Mouse (Mus musculus) CH12.LX (cell line): ENCODE measurements at regions not wholly inside any gene's neighbourhood (a gene's known extent, or its start where the extent isn't known, plus 50 kb on each side); places are given as distances from the start of the nearest gene placed in this dataset.

Source experiments
- DNase-seq: peaks from one replicate; pipeline ENCODE4 v3.0.0-alpha.2; 2013; ENCODE audit errors: extremely low read depth
- H3K27ac ChIP-seq: 2 replicates; pipeline ENCODE4 v1.5.1; 2012; ENCODE audit warnings: low read depth, mild to moderate bottlenecking, control low read depth, moderate library complexity; ENCODE audit not compliant: insufficient read depth
- H3K27me3 ChIP-seq: replicated peaks from 2 replicates; pipeline ENCODE3; 2012; ENCODE audit warnings: inconsistent platforms
- H3K36me3 ChIP-seq, 2 experiments: replicated peaks in 1 of 2; 2 replicates each; pipeline versions ENCODE3 to v1.6.1; 2012; ENCODE audit warnings: inconsistent platforms in 1 of 2, low read length in 1 of 2, mild to moderate bottlenecking in 1 of 2, mixed read lengths in 1 of 2, moderate library complexity in 1 of 2; ENCODE audit not compliant: control insufficient read depth in 1 of 2, insufficient read depth in 1 of 2
- H3K4me1 ChIP-seq, 2 experiments: 2 replicates each; pipeline ENCODE4 v1.6.1; 2012; ENCODE audit warnings: inconsistent platforms in 1 of 2, moderate library complexity in 1 of 2; ENCODE audit not compliant: insufficient read depth in 2 of 2, control insufficient read depth in 1 of 2
- H3K4me2 ChIP-seq: 2 replicates; pipeline ENCODE4 v1.6.1; 2012; ENCODE audit warnings: low read depth, mild to moderate bottlenecking, control low read depth; ENCODE audit not compliant: poor library complexity, insufficient read depth, severe bottlenecking
- H3K4me3 ChIP-seq, 3 experiments: fragments of 150-350 bp in 1 of 3; sonication (generic) in 1 of 3; replicated peaks in 1 of 3; 2 replicates each; pipeline versions ENCODE3 to v1.5.1; 2011 to 2012; ENCODE audit warnings: low read depth in 2 of 3, low read length in 2 of 3, mild to moderate bottlenecking in 2 of 3, moderate library complexity in 2 of 3, control low read depth in 1 of 3, improper control_type of control experiment in 1 of 3, inconsistent platforms in 1 of 3, mixed read lengths in 1 of 3; ENCODE audit not compliant: poor library complexity in 1 of 3
- H3K79me2 ChIP-seq: replicated peaks from 2 replicates; pipeline ENCODE4 v1.6.1; 2012; ENCODE audit warnings: mild to moderate bottlenecking, moderate library complexity; ENCODE audit not compliant: control insufficient read depth, poor library complexity, insufficient read depth, severe bottlenecking; ENCODE audit errors: extremely low read depth
- H3K9ac ChIP-seq: 2 replicates; pipeline ENCODE4 v1.6.1; 2012; ENCODE audit warnings: low read depth, mild to moderate bottlenecking, control low read depth, moderate library complexity; ENCODE audit not compliant: insufficient read depth
- H3K9me3 ChIP-seq: replicated peaks from 2 replicates; pipeline ENCODE3; 2012; ENCODE audit warnings: low read length, inconsistent platforms, mixed read lengths
- BHLHE40 ChIP-seq: IDR thresholded peaks from 2 replicates; pipeline ENCODE4 v1.6.1; 2011; ENCODE audit warnings: mild to moderate bottlenecking, low read depth, low read length, improper control_type of control experiment
- CHD1 ChIP-seq: IDR thresholded peaks from 2 replicates; pipeline ENCODE4 v1.6.1; 2012; ENCODE audit warnings: low read depth, low read length, improper control_type of control experiment, inconsistent platforms
- ETS1 ChIP-seq: conservative IDR thresholded peaks from 2 replicates; pipeline ENCODE4 v1.6.1; 2012; ENCODE audit warnings: low read depth, mild to moderate bottlenecking, inconsistent platforms, low read length, improper control_type of control experiment, moderate library complexity
- GABPA ChIP-seq: IDR thresholded peaks from 2 replicates; pipeline ENCODE4 v1.6.1; 2012; ENCODE audit warnings: low read depth, low read length, improper control_type of control experiment, inconsistent platforms; ENCODE audit not compliant: insufficient replicate concordance
- HCFC1 ChIP-seq: IDR thresholded peaks from 2 replicates; pipeline ENCODE4 v1.6.1; 2012; ENCODE audit warnings: low read depth, mild to moderate bottlenecking, inconsistent platforms, low read length, improper control_type of control experiment
- IRF4 ChIP-seq: IDR thresholded peaks from 2 replicates; pipeline ENCODE4 v1.6.1; 2014; ENCODE audit warnings: low read depth, mild to moderate bottlenecking, inconsistent platforms, low read length, improper control_type of control experiment
- JUN ChIP-seq: IDR thresholded peaks from 2 replicates; pipeline ENCODE4 v1.6.1; 2011; ENCODE audit warnings: low read depth, mild to moderate bottlenecking, low read length, improper control_type of control experiment, moderate library complexity; ENCODE audit not compliant: insufficient read depth
- KAT2A ChIP-seq: IDR thresholded peaks from 2 replicates; pipeline ENCODE4 v1.6.1; 2012; ENCODE audit warnings: low read length, improper control_type of control experiment, inconsistent platforms; ENCODE audit not compliant: insufficient replicate concordance
- MAFK ChIP-seq: IDR thresholded peaks from 2 replicates; pipeline ENCODE4 v1.6.1; 2011; ENCODE audit warnings: low read length, improper control_type of control experiment; ENCODE audit not compliant: insufficient replicate concordance
- MAX ChIP-seq: IDR thresholded peaks from 2 replicates; pipeline ENCODE4 v1.6.1; 2011; ENCODE audit warnings: low read length, improper control_type of control experiment
- NRF1 ChIP-seq: IDR thresholded peaks from 2 replicates; pipeline ENCODE4 v1.6.1; 2014; ENCODE audit warnings: low read depth, mild to moderate bottlenecking, inconsistent platforms, low read length, improper control_type of control experiment, moderate library complexity
- POLR2A ChIP-seq: IDR thresholded peaks from 2 replicates; pipeline ENCODE4 v1.6.1; 2011; ENCODE audit warnings: low read depth, mild to moderate bottlenecking, improper control_type of control experiment, low read length
- POLR2AphosphoS2 ChIP-seq: IDR thresholded peaks from 2 replicates; pipeline ENCODE4 v1.6.1; 2011; ENCODE audit warnings: low read depth, low read length, improper control_type of control experiment
- RAD21 ChIP-seq: IDR thresholded peaks from 2 replicates; pipeline ENCODE4 v1.6.1; 2011; ENCODE audit warnings: low read depth, mild to moderate bottlenecking, low read length, improper control_type of control experiment, moderate library complexity
- SIN3A ChIP-seq: IDR thresholded peaks from 2 replicates; pipeline ENCODE4 v1.6.1; 2012; ENCODE audit warnings: low read length, improper control_type of control experiment, inconsistent platforms
- UBTF ChIP-seq: IDR thresholded peaks from 2 replicates; pipeline ENCODE4 v1.6.1; 2012; ENCODE audit warnings: low read depth, mild to moderate bottlenecking, inconsistent platforms, low read length, improper control_type of control experiment, moderate library complexity
- ZC3H11A ChIP-seq: IDR thresholded peaks from 2 replicates; pipeline ENCODE4 v1.6.1; 2012; ENCODE audit warnings: low read depth, mild to moderate bottlenecking, inconsistent platforms, low read length, improper control_type of control experiment
- ZKSCAN1 ChIP-seq: IDR thresholded peaks from 2 replicates; pipeline ENCODE4 v1.6.1; 2012; ENCODE audit warnings: low read depth, inconsistent platforms, low read length, improper control_type of control experiment, borderline replicate concordance
- ZMIZ1 ChIP-seq: IDR thresholded peaks from 2 replicates; pipeline ENCODE4 v1.6.1; 2012; ENCODE audit warnings: low read depth, mild to moderate bottlenecking, inconsistent platforms, low read length, improper control_type of control experiment
- dilution Hi-C: fragments of 300-500 bp; cut with MboI; formaldehyde crosslinking; loops from 2 replicates; pipeline ENCODE4 v1.14.3; 2020; ENCODE audit warnings: low sequenced_read_pairs; ENCODE audit not compliant: extremely low pct_unique_long_range_greater_than_20kb, extremely low pct_ligation_motif_present
- in situ Hi-C: fragments of 300-500 bp; cut with MboI; formaldehyde crosslinking; loops from 3 replicates; pipeline ENCODE4 v1.14.3; 2019; ENCODE audit warnings: low sequenced_read_pairs, low pct_ligation_motif_present, low pct_unique_long_range_greater_than_20kb, mixed read lengths

- in situ Hi-C loops: no loop called here
- TF ChIP-seq CHD1: no peak
- TF ChIP-seq POLR2A: no peak
- no peak for TF ChIP-seq UBTF
- TF ChIP-seq MAFK: no peak
- no peak for TF ChIP-seq HCFC1
- no peak for TF ChIP-seq BHLHE40
- TF ChIP-seq JUN: no peak
- no peaks in the 10 kb centered on the region for H3K27me3 ChIP-seq
- DNase-seq: no peak
- H3K36me3 ChIP-seq: no peaks in the 10 kb centered on the region
- H3K9ac ChIP-seq: no peak overlapping the region
- H3K27ac ChIP-seq: no peak overlapping the region
- no peaks in the 10 kb centered on the region for H3K4me1 ChIP-seq
- H3K9me3 ChIP-seq: no peaks in the 10 kb centered on the region
- no peak overlapping the region for H3K4me3 ChIP-seq
- H3K4me2 ChIP-seq: no peak overlapping the region
- dilution Hi-C loops: no loop called here
- H3K79me2 ChIP-seq: no peaks in the 10 kb centered on the region
These were observed 157.8 kb upstream of the Map3k1 start for GRCm38 (mm10) chr13:111966627-111967026.

DNA sequence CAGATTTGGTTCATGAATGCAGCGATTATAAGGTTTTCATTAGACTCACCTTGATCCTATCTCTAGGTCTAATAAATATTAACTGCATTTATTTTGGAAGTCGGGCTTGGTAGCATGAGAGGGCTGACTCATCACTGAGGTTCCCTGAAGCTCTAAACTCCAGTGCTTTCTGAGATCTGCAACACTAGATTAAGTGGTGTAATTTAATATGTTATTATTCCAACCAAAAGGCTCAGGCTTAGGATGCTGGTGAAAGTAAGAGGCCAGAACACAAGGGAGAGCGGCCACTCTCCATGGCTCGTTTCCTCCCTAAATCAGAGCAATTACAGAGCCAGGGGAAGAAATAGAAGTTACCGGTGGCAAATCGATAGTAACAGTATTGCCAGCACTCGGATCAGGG, 159.4 kb upstream of the Map3k1 start:
- Histone ChIP-seq H3K9ac (no peak overlapping the region), H3K4me3 (no peak overlapping the region), H3K9me3 (peaks cover 3% of the 10 kb centered on the region), H3K27me3 (no peaks in the 10 kb centered on the region), H3K4me1 (no peaks in the 10 kb centered on the region), H3K27ac (no peak overlapping the region), H3K79me2 (no peaks in the 10 kb centered on the region), H3K36me3 (no peaks in the 10 kb centered on the region), H3K4me2 (no peak overlapping the region)
- dilution Hi-C loops (no loop called here), in situ Hi-C loops (no loop called here)
- TF ChIP-seq CHD1: no peak
- TF ChIP-seq ZMIZ1: no peak
- no peak for TF ChIP-seq RAD21
- no peak for TF ChIP-seq BHLHE40
- TF ChIP-seq POLR2AphosphoS2: no peak
- TF ChIP-seq HCFC1: no peak
- no peak for TF ChIP-seq KAT2A
- TF ChIP-seq ETS1: no peak
- TF ChIP-seq NRF1: no peak
- TF ChIP-seq MAX: no peak
- DNase-seq: no peak

- Histone ChIP-seq H3K4me1 (peaks cover 4 to 8% of the 10 kb centered on the region in 2 experiments; a peak in 2 of 4 replicates), H3K4me3 (no peak overlapping the region), H3K27ac (no peak overlapping the region), H3K36me3 (no peaks in the 10 kb centered on the region), H3K27me3 (no peaks in the 10 kb centered on the region), H3K9me3 (peaks cover 4% of the 10 kb centered on the region), H3K79me2 (no peaks in the 10 kb centered on the region), H3K4me2 (no peak overlapping the region), H3K9ac (no peak overlapping the region)
- DNase-seq: no peak
- in situ Hi-C loops (loop anchor here (5.0 kb wide), 1 partner anchor 37 kb away; no protein-coding TSS in a partner anchor), dilution Hi-C loops (no loop called here)
- TF ChIP-seq GABPA (no peak), IRF4 (no peak), SIN3A (no peak), ZKSCAN1 (no peak), MAX (no peak), HCFC1 (no peak), ZC3H11A (no peak), RAD21 (no peak)
These were observed 165.5 kb upstream of the Map3k1 start for GRCm38 (mm10) chr13:111974282-111974681.
